Mouse (Mus musculus) bone marrow, adult 2 months (tissue): Measurements from ENCODE around the gene Dock2. TPM values are rescaled to one million over a fixed set of nuclear protein-coding genes. Genes with fewer than 3 reads are reported as not detected.

Experiments used
- H3K27ac ChIP-seq: fragments of 200-500 bp; 2 replicates; pipeline ENCODE4 v1.5.1; 2012; ENCODE audit warnings: low read depth, mild to moderate bottlenecking, control low read depth, inconsistent platforms, low read length; ENCODE audit not compliant: control insufficient read depth, poor library complexity, insufficient read depth
- H3K4me1 ChIP-seq: fragments of 200-500 bp; 2 replicates; pipeline ENCODE4 v1.6.1; 2011; ENCODE audit warnings: low read length; ENCODE audit not compliant: control insufficient read depth, insufficient read depth
- H3K4me3 ChIP-seq: fragments of 200-500 bp; replicated peaks from 2 replicates; pipeline ENCODE3; 2011; ENCODE audit warnings: mild to moderate bottlenecking, low read depth, low read length, control low read depth; ENCODE audit not compliant: control insufficient read depth
- CTCF ChIP-seq: fragments of 200-500 bp; IDR thresholded peaks from 2 replicates; pipeline ENCODE4 v1.5.1; 2011; ENCODE audit warnings: low read length, control low read depth; ENCODE audit not compliant: control insufficient read depth, insufficient read depth
- POLR2A ChIP-seq: fragments of 200-500 bp; IDR thresholded peaks from 2 replicates; pipeline ENCODE4 v1.6.1; 2011; ENCODE audit warnings: low read depth, mild to moderate bottlenecking, control low read depth, low read length, borderline replicate concordance; ENCODE audit not compliant: control insufficient read depth
- WGBS: fragments of 180-500 bp; shearing (Covaris S2); methylation state at CpG from one replicate; pipeline ENCODE4 v1.1.7; 2018; 5-methylcytosine and 5-hydroxymethylcytosine counted together
- polyA plus RNA-seq: library from polyadenylated mRNA; stranded (reverse); fragments of >200 nt; gene quantifications from 2 replicates; pipeline ENCODE4 v1.2.4, GENCODE M21; 2011; ENCODE audit warnings: low replicate concordance; ENCODE audit not compliant: missing spikeins, insufficient read depth, insufficient read length

Gene Dock2
- polyA plus RNA-seq, 1 experiment, result 44.9 TPM

GRCm38 (mm10) chr11:34532131-34532530 lies 251.6 kb downstream of the Dock2 start:
- Histone ChIP-seq H3K4me3 (no peak overlapping the region), H3K27ac (no peak overlapping the region), H3K4me1 (no peaks in the 10 kb centered on the region)
- TF ChIP-seq CTCF (no peak), POLR2A (no peak)
- WGBS, result 86% methylated on average over 10 of the region's 10 CpGs

- TF ChIP-seq POLR2A (no peak), CTCF (no peak)
Observed at GRCm38 (mm10) chr11:34530971-34531370, 252.7 kb downstream of the Dock2 start.

DNA sequence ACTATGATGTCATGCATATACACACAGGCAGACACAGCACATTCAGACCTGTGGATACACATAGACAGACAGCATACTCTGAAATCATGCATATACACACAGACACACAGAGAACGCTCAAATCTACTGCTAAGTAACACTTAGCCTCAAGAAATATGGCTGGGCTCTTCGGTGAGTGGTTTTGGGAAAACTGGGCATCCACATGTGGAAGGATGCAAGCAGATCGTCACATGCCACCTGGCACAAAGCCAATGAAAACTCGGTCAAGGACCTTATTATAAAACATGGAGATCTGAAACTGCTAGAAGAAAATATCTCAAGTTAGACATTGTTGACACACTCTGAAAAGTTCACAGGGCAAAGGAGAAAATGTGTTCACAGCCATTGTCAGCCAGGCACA lies 255.7 kb downstream of the Dock2 start:
- Histone ChIP-seq H3K27ac (no peak overlapping the region), H3K4me3 (no peak overlapping the region), H3K4me1 (no peaks in the 10 kb centered on the region)
- TF ChIP-seq CTCF (no peak), POLR2A (no peak)
- WGBS, result 80% methylated on average over 4 of the region's 4 CpGs

More at GRCm38 (mm10) chr11:34530971-34531370, 252.7 kb downstream of the Dock2 start:
- WGBS, result 91% methylated on average over 3 of the region's 3 CpGs
- no peak overlapping the region for H3K4me3 ChIP-seq
- no peaks in the 10 kb centered on the region for H3K4me1 ChIP-seq
- no peak overlapping the region for H3K27ac ChIP-seq

DNA sequence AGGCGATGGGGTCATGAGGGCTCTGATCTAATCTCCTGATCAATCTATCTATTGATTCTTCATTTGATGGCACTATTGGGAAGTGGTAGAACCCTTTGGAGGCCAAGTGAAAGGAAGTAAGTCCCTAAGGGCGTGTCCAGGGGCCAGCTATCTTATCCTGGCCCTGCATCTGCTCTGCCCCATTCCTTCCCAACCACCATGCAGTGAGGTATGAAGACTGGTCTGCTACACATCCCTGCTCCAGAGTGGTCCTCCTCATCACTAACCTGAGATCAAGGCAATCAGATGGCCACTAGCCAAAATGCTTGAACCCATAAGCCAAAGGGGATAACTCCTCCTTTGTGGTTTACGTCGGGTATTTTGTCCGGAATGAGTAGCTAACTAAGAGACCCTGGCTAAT lies 256.5 kb downstream of the Dock2 start:
- TF ChIP-seq POLR2A (no peak), CTCF (no peak)
- 82% methylated on average over 5 of the region's 5 CpGs for WGBS
- no peak overlapping the region for H3K27ac ChIP-seq
- H3K4me3 ChIP-seq, result no peak overlapping the region
- no peaks in the 10 kb centered on the region for H3K4me1 ChIP-seq

DNA sequence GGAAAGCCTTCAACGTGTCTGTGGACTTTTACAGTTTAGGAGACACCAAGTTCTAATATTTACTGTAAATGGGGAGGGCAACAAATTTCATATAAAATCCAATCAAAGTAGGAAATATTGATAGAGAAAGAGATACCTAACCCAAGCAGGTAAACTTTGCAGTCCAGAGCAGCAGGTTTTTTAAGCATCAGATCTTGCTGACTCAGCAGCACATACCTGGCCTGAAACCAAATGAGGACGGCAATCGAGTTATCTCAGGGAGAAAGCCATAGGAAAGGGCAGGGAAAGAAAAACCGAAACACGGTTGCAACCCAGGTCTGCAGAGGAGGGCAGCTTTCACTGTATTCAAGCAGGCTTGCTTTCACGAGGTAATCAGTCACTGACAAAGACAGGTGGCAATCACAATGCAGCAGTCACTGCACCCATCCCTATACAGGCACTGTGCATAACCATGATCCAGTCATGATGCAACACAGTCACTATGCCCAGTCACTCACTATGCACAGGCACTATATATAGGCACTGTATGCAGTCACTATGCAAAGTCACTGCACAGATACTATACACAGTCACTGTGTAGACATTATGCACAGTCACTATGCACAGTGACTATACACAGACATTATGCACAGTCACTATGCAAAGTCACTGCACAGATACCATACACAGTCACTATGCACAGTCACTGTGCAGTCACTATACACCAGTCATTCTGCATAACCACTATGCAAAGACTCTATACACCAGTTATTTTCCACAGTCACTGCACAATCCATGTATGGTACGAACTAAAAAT lies 258.4 kb downstream of the Dock2 start:
- 81% methylated on average over 7 of the region's 7 CpGs for whole genome bisulfite sequencing
- TF ChIP-seq CTCF (no peak), POLR2A (no peak)

GRCm38 (mm10) chr11:34524586-34524985 lies 259.1 kb downstream of the Dock2 start:
- WGBS, result 81% methylated on average over 4 of the region's 4 CpGs
- H3K27ac ChIP-seq, result no peak overlapping the region
- no peaks in the 10 kb centered on the region for H3K4me1 ChIP-seq
- no peak for TF ChIP-seq POLR2A
- TF ChIP-seq CTCF, result no peak
- H3K4me3 ChIP-seq, result no peak overlapping the region

More for the DNA sequence above, 258.4 kb downstream of the Dock2 start:
- no peak overlapping the region for H3K4me3 ChIP-seq
- no peaks in the 10 kb centered on the region for H3K4me1 ChIP-seq
- no peak overlapping the region for H3K27ac ChIP-seq

DNA sequence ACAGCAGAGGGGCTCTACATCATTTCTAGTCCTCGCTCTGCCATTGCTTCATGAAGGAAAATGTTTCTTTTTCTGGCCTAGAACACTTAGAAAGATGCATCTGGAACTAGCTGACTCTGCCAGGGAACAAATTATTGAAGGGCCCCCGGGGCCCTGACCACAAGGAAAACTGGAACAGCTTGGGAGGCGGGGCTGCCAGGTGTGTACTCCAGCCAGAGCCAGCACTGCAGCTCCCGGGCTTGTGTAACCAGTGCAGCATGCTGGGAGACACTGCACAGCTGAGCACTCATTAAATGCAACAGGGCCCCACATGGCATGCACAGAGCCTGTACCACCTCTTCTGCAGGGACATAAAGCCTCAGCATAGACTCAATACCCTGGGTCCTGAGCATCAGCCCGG lies 265.1 kb downstream of the Dock2 start:
- WGBS, result 63% methylated on average over 5 of the region's 5 CpGs
- Histone ChIP-seq H3K27ac (no peak overlapping the region), H3K4me1 (no peaks in the 10 kb centered on the region), H3K4me3 (no peak overlapping the region)
- TF ChIP-seq POLR2A (no peak), CTCF (no peak)

DNA sequence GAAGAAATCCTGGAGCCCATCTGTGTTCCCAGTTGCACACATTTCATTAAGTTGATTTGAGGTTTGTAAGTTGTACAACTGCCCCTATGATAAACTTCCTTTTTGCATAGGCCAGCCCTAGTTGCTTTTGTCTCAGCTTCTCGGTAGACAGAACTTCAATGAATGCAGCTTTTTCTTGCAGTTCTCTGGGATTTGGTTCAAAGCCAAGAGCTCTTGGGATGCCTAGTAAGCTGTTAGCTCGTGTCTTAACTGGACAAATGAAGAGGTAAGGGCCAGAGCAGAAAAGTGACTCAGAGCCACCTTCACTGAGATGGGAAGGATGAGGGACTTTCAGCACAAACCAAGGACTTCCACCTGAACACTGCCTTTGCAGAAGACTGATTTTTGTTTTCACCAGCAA lies 266.7 kb downstream of the Dock2 start:
- 57% methylated on average over 2 of the region's 2 CpGs for WGBS
- Histone ChIP-seq H3K4me1 (no peaks in the 10 kb centered on the region), H3K4me3 (no peak overlapping the region), H3K27ac (no peak overlapping the region)
- no peak for TF ChIP-seq POLR2A
- TF ChIP-seq CTCF, result no peak
